Mouse (Mus musculus) stomach, embryonic 15.5 days (tissue): ENCODE results near the gene Mmab. TPM values are rescaled to one million over a fixed set of nuclear protein-coding genes. Genes with fewer than 3 reads are reported as not detected.

ENCODE experiments used
- ATAC-seq: fragments of 200-750 bp; cut with Nextera tagmentation; 2 replicates; pipeline ENCODE4 v1.8.0; 2017; ENCODE audit warnings: low read depth, moderate number of reproducible peaks, moderate TSS enrichment; ENCODE audit not compliant: insufficient read depth, low FRiP score
- H3K27ac ChIP-seq: fragments of 300-500 bp; sonication (generic); 2 replicates; pipeline ENCODE4 v1.5.1; 2015; ENCODE audit warnings: mild to moderate bottlenecking, inconsistent platforms
- H3K27me3 ChIP-seq: fragments of 300-500 bp; sonication (generic); replicated peaks from 2 replicates; pipeline ENCODE4 v1.6.1; 2015; ENCODE audit warnings: inconsistent platforms
- H3K36me3 ChIP-seq: fragments of 300-500 bp; sonication (generic); 2 replicates; pipeline ENCODE4 v1.6.1; 2015; ENCODE audit warnings: inconsistent platforms
- H3K4me1 ChIP-seq: fragments of 300-500 bp; sonication (generic); 2 replicates; pipeline ENCODE4 v1.6.1; 2015; ENCODE audit warnings: inconsistent platforms
- H3K4me2 ChIP-seq: fragments of 300-500 bp; sonication (generic); 2 replicates; pipeline ENCODE4 v1.6.1; 2015; ENCODE audit warnings: mild to moderate bottlenecking, inconsistent platforms
- H3K4me3 ChIP-seq: fragments of 300-500 bp; sonication (generic); replicated peaks from 2 replicates; pipeline ENCODE4 v1.5.1; 2015; ENCODE audit warnings: inconsistent platforms
- H3K9ac ChIP-seq: fragments of 300-500 bp; sonication (generic); 2 replicates; pipeline ENCODE4 v1.6.1; 2015; ENCODE audit warnings: inconsistent platforms
- H3K9me3 ChIP-seq: fragments of 300-500 bp; sonication (generic); 2 replicates; pipeline ENCODE4 v1.6.1; 2016; ENCODE audit warnings: inconsistent platforms
- WGBS: fragments of 180-500 bp; shearing (Covaris S2); methylation state at CpG from one replicate; pipeline ENCODE4 v1.1.7; 2015; 5-methylcytosine and 5-hydroxymethylcytosine counted together
- polyA plus RNA-seq: library from polyadenylated mRNA; unstranded; fragments of >200 nt; fragmentation: Nextera tagmentation; extraction: Ambion mirVana; gene quantifications from 2 replicates; pipeline ENCODE4 v1.2.1, GENCODE M21; 2015

Mmab gene
- polyA plus RNA-seq, 1 experiment from 2014 or later, result 28.8 TPM

- Histone ChIP-seq H3K27ac (no peak overlapping the region), H3K27me3 (no peaks in the 10 kb centered on the region)
- 73% methylated on average over 5 of the region's 5 CpGs for WGBS
These were observed 19.9 kb downstream of the Mmab start for GRCm38 (mm10) chr5:114423961-114424360.

DNA sequence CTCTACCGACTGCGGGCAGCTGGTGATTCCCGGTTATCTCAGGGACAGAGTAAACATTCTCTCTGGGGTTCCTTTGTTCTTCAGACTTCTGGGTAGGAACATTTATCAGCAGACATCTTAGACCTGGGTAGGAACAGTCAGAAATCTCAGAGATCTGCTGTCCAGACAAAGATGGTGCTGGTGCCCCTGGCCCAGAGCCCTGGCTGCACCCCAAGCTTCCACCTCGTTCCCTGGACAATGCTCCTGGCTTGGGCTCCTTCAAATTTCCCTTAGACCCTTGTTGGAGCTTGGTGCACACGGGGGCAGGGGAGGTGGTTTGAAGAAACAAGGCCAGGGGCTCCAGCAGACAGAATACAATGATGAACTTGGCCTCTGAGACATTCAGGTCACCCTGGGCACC is 21.3 kb downstream of the Mmab start:
- Histone ChIP-seq H3K4me3 (no peak overlapping the region), H3K4me2 (no peak overlapping the region), H3K4me1 (no peaks in the 10 kb centered on the region), H3K27ac (no peak overlapping the region), H3K36me3 (peaks cover 25% of the 10 kb centered on the region), H3K9ac (no peak overlapping the region), H3K27me3 (no peaks in the 10 kb centered on the region), H3K9me3 (no peaks in the 10 kb centered on the region)
- 16% methylated on average over 5 of the region's 5 CpGs for WGBS
- no peak for ATAC-seq

More at GRCm38 (mm10) chr5:114423961-114424360, 19.9 kb downstream of the Mmab start:
- no peak for ATAC-seq
- Histone ChIP-seq H3K36me3 (peaks cover 17% of the 10 kb centered on the region), H3K4me3 (no peak overlapping the region), H3K4me2 (no peak overlapping the region), H3K4me1 (no peaks in the 10 kb centered on the region), H3K9me3 (no peaks in the 10 kb centered on the region), H3K9ac (no peak overlapping the region)

- H3K9ac ChIP-seq, result no peak overlapping the region
- no peaks in the 10 kb centered on the region for H3K9me3 ChIP-seq
- no peak overlapping the region for H3K4me3 ChIP-seq
- H3K4me1 ChIP-seq, result no peaks in the 10 kb centered on the region
- peaks cover 32% of the 10 kb centered on the region for H3K36me3 ChIP-seq
- no peak for ATAC-seq
- no peak overlapping the region for H3K27ac ChIP-seq
- no peak overlapping the region for H3K4me2 ChIP-seq
- no peaks in the 10 kb centered on the region for H3K27me3 ChIP-seq
- WGBS, result 57% methylated on average over 11 of the region's 11 CpGs
These were observed 22.1 kb downstream of the Mmab start for GRCm38 (mm10) chr5:114421561-114422298.

GRCm38 (mm10) chr5:114418541-114418940 is 25.3 kb downstream of the Mmab start:
- H3K4me3 ChIP-seq, result no peak overlapping the region
- H3K27ac ChIP-seq, result no peak overlapping the region
- H3K9me3 ChIP-seq, result no peaks in the 10 kb centered on the region
- peaks cover 54% of the 10 kb centered on the region for H3K36me3 ChIP-seq
- 74% methylated on average over 8 of the region's 8 CpGs for WGBS
- no peak overlapping the region for H3K9ac ChIP-seq
- ATAC-seq, result no peak
- no peaks in the 10 kb centered on the region for H3K27me3 ChIP-seq
- H3K4me2 ChIP-seq, result no peak overlapping the region
- no peaks in the 10 kb centered on the region for H3K4me1 ChIP-seq

GRCm38 (mm10) chr5:114416855-114417254 is 27.0 kb downstream of the Mmab start:
- H3K27ac ChIP-seq, result no peak overlapping the region

GRCm38 (mm10) chr5:114415606-114416005 is 28.3 kb downstream of the Mmab start:
- H3K9ac ChIP-seq, result no peak overlapping the region
- H3K36me3 ChIP-seq, result peaks cover 80% of the 10 kb centered on the region

More at GRCm38 (mm10) chr5:114416855-114417254, 27.0 kb downstream of the Mmab start:
- H3K4me3 ChIP-seq, result no peak overlapping the region
- no peak overlapping the region for H3K9ac ChIP-seq
- ATAC-seq, result no peak
- no peak overlapping the region for H3K4me2 ChIP-seq
- H3K4me1 ChIP-seq, result 0 out of 2 replicates have a peak, but pooled peaks cover 4% of the 10 kb centered on the region
- H3K36me3 ChIP-seq, result peaks cover 71% of the 10 kb centered on the region
- H3K27me3 ChIP-seq, result no peaks in the 10 kb centered on the region
- 85% methylated on average over 8 of the region's 8 CpGs for WGBS
- no peaks in the 10 kb centered on the region for H3K9me3 ChIP-seq

DNA sequence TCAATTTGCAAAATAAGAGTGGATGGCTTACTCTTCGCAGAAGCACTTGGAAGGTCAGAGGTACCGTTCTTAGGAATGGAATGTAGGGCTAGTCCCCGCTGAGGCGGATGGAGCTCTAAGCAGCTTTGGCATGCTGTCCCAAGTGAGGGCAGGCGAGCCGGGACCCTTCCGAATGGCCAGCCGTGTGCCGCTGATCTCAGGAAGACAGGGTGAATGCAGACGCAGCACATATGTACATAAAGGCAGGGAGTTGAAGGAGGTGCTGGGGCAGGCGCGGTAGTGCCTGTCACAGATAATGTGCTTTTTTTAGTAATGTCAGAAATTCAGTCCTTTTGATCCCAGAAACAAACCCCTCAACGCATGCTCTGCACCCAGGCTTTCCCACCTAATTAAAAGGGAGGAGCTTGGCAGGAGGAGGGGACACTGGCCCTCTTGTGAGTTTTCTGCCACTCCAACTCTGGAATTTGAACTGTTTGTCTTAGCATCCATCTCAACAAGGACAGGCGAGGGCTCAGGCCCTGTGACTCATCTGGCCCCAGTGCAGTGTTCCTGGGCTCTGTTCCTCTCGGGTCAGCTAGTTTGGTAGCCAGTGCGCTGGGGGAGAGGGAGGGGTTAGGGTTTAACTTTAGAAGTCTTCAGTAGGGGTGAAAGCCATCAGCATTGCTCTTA is 30.7 kb downstream of the Mmab start:
- Histone ChIP-seq H3K27ac (no peak overlapping the region), H3K4me3 (no peak overlapping the region), H3K4me2 (no peak overlapping the region), H3K9me3 (no peaks in the 10 kb centered on the region), H3K36me3 (peaks cover 83% of the 10 kb centered on the region), H3K27me3 (no peaks in the 10 kb centered on the region), H3K4me1 (0 out of 2 replicates have a peak, but pooled peaks cover 4% of the 10 kb centered on the region), H3K9ac (no peak overlapping the region)
- 43% methylated on average over 16 of the region's 16 CpGs for WGBS
- ATAC-seq, result no peak

More at GRCm38 (mm10) chr5:114415606-114416005, 28.3 kb downstream of the Mmab start:
- no peak overlapping the region for H3K4me2 ChIP-seq
- no peaks in the 10 kb centered on the region for H3K9me3 ChIP-seq
- no peaks in the 10 kb centered on the region for H3K27me3 ChIP-seq
- no peak overlapping the region for H3K4me3 ChIP-seq
- H3K4me1 ChIP-seq, result 0 out of 2 replicates have a peak, but pooled peaks cover 4% of the 10 kb centered on the region
- ATAC-seq, result no peak
- no peak overlapping the region for H3K27ac ChIP-seq
- 91% methylated on average over 5 of the region's 5 CpGs for WGBS

GRCm38 (mm10) chr5:114412361-114412998 is 31.4 kb downstream of the Mmab start:
- no peak; the same call in 1 of the 2 replicates for ATAC-seq
- Histone ChIP-seq H3K4me2 (no peak overlapping the region), H3K27me3 (no peaks in the 10 kb centered on the region), H3K4me1 (0 out of 2 replicates have a peak, but pooled peaks cover 4% of the 10 kb centered on the region), H3K36me3 (peaks cover 85% of the 10 kb centered on the region), H3K27ac (no peak overlapping the region), H3K9me3 (no peaks in the 10 kb centered on the region), H3K4me3 (no peak overlapping the region), H3K9ac (no peak overlapping the region)
- WGBS, result 61% methylated on average over 23 of the region's 23 CpGs

GRCm38 (mm10) chr5:114410429-114410828 is 33.4 kb downstream of the Mmab start:
- no peak for ATAC-seq
- Histone ChIP-seq H3K4me3 (no peak overlapping the region), H3K4me2 (no peak overlapping the region), H3K27me3 (no peaks in the 10 kb centered on the region), H3K9ac (no peak overlapping the region), H3K9me3 (no peaks in the 10 kb centered on the region), H3K27ac (no peak overlapping the region), H3K36me3 (peaks cover 85% of the 10 kb centered on the region), H3K4me1 (0 out of 2 replicates have a peak, but pooled peaks cover 4% of the 10 kb centered on the region)
- 85% methylated on average over 13 of the region's 13 CpGs for WGBS

GRCm38 (mm10) chr5:114408846-114409245 is 35.0 kb downstream of the Mmab start:
- Histone ChIP-seq H3K27me3 (no peaks in the 10 kb centered on the region), H3K4me1 (0 out of 2 replicates have a peak, but pooled peaks cover 4% of the 10 kb centered on the region), H3K4me2 (no peak overlapping the region), H3K4me3 (no peak overlapping the region), H3K9ac (no peak overlapping the region), H3K9me3 (no peaks in the 10 kb centered on the region), H3K36me3 (peaks cover 90% of the 10 kb centered on the region), H3K27ac (no peak overlapping the region)
- no peak for ATAC-seq
- 90% methylated on average over 11 of the region's 11 CpGs for WGBS

DNA sequence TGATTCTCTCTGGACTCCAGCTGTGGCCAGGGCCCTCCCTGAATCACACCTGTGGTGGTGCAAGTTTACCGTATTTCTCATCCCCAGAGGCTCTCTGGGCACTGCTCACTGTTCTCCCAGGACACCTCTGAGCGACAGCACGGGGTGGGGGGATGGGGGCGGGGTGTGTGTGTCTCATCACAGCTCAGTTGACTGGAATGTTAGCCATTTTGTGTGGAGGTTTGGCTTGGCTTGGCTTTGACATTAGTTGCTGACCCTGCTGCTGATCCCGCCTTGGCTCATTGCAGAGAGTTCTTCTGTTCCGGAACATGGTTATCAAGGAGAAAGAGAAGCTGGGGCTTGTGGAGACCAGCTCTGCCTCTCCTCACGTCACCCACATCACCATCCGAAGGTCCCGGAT is 36.0 kb downstream of the Mmab start:
- no peaks in the 10 kb centered on the region for H3K9me3 ChIP-seq
- H3K4me3 ChIP-seq, result no peak overlapping the region
- H3K27ac ChIP-seq, result no peak overlapping the region
- peaks cover 93% of the 10 kb centered on the region for H3K36me3 ChIP-seq
- H3K4me2 ChIP-seq, result no peak overlapping the region
- H3K4me1 ChIP-seq, result no peaks in the 10 kb centered on the region
- no peak overlapping the region for H3K9ac ChIP-seq
- H3K27me3 ChIP-seq, result no peaks in the 10 kb centered on the region
- no peak for ATAC-seq
- 90% methylated on average over 9 of the region's 9 CpGs for WGBS

DNA sequence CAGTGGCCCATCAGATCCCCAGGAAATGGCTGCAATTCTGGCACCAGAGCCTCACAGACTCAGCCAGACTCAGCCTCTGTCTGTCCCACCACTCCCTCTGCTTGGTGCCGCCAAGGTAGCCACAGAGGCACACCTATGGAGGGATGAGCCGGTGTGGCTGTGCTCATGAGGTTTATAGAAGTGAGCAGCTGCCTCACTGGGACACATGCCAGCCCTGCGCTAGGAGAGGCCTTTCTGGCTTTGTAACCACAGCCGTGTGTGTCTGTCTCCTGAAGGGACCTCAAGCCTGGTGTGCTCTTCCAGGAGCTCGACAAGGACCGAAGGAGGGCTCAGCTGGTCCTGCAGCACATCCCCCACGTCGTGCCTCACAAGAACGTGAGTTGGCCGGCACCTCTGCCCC is 36.6 kb downstream of the Mmab start:
- no peak for ATAC-seq
- H3K9ac ChIP-seq, result no peak overlapping the region
- H3K36me3 ChIP-seq, result peaks cover 93% of the 10 kb centered on the region
- WGBS, result 79% methylated on average over 10 of the region's 10 CpGs
- no peaks in the 10 kb centered on the region for H3K4me1 ChIP-seq
- H3K27ac ChIP-seq, result no peak overlapping the region
- no peak overlapping the region for H3K4me2 ChIP-seq
- H3K4me3 ChIP-seq, result no peak overlapping the region
- H3K27me3 ChIP-seq, result no peaks in the 10 kb centered on the region
- no peaks in the 10 kb centered on the region for H3K9me3 ChIP-seq
